Mouse (Mus musculus) embryonic facial prominence, embryonic 14.5 days (tissue): Measurements from ENCODE around the gene Akr1c19. TPM values are rescaled to one million over a fixed set of nuclear protein-coding genes. Genes with fewer than 3 reads are reported as not detected.
"Not testable (repeated sequence)": the region's sequence is repeated elsewhere in the genome, so short reads cannot be mapped to it uniquely, and the experiment has no call there.

Experiments
- ATAC-seq: fragments of 200-750 bp; cut with Nextera tagmentation; 2 replicates; pipeline ENCODE4 v1.8.0; 2017; ENCODE audit warnings: low read depth, moderate number of reproducible peaks, moderate TSS enrichment
- DNase-seq: peaks from one replicate; pipeline ENCODE4 v3.0.0-alpha.2; 2015; ENCODE audit warnings: low spot score
- H3K27ac ChIP-seq: fragments of 300-500 bp; sonication (generic); replicated peaks from 2 replicates; pipeline ENCODE4 v1.5.1; 2014; ENCODE audit warnings: low read depth, mild to moderate bottlenecking, low read length, moderate library complexity
- H3K27me3 ChIP-seq: fragments of 300-500 bp; sonication (generic); replicated peaks from 2 replicates; pipeline ENCODE4 v1.6.1; 2014; ENCODE audit warnings: low read length; ENCODE audit not compliant: control insufficient read depth, insufficient read depth
- H3K36me3 ChIP-seq: fragments of 300-500 bp; sonication (generic); 2 replicates; pipeline ENCODE4 v1.6.1; 2014; ENCODE audit warnings: low read length, mixed read lengths; ENCODE audit not compliant: control insufficient read depth, insufficient read depth
- H3K4me1 ChIP-seq: fragments of 300-500 bp; sonication (generic); 2 replicates; pipeline ENCODE4 v1.6.1; 2014; ENCODE audit warnings: antibody characterized with exemption, low read length; ENCODE audit not compliant: control insufficient read depth, insufficient read depth
- H3K4me2 ChIP-seq: fragments of 300-500 bp; sonication (generic); 2 replicates; pipeline ENCODE4 v1.6.1; 2014; ENCODE audit warnings: low read depth, mild to moderate bottlenecking, low read length, moderate library complexity, mixed read lengths
- H3K4me3 ChIP-seq: fragments of 300-500 bp; sonication (generic); 2 replicates; pipeline ENCODE4 v1.5.1; 2014; ENCODE audit warnings: low read depth, mild to moderate bottlenecking, low read length
- H3K9ac ChIP-seq: fragments of 300-500 bp; sonication (generic); 2 replicates; pipeline ENCODE4 v1.6.1; 2014; ENCODE audit warnings: low read depth, mild to moderate bottlenecking, low read length, moderate library complexity, mixed read lengths
- H3K9me3 ChIP-seq: fragments of 300-500 bp; sonication (generic); 2 replicates; pipeline ENCODE4 v1.6.1; 2016; ENCODE audit warnings: low read length; ENCODE audit not compliant: control insufficient read depth
- WGBS: fragments of 180-500 bp; shearing (Covaris S2); extraction: QIAGEN DNeasy Blood & Tissue Kit; methylation state at CpG from one replicate; pipeline ENCODE4 v1.1.7; 2014; 5-methylcytosine and 5-hydroxymethylcytosine counted together
- polyA plus RNA-seq: library from polyadenylated mRNA; unstranded; fragments of >200 nt; fragmentation: Nextera tagmentation; extraction: Ambion mirVana; gene quantifications from 2 replicates; pipeline ENCODE4 v1.2.1, GENCODE M21; 2014

Akr1c19 gene
- 0.40 and 0.90 TPM in 2 replicates for polyA plus RNA-seq

- Histone ChIP-seq H3K27ac (no peak within 1 kb of the TSS), H3K4me3 (no peak within 1 kb of the TSS), H3K9ac (no peak within 1 kb of the TSS), H3K4me1 (no peaks in the 10 kb centered on the region), H3K9me3 (no peaks in the 10 kb centered on the region), H3K4me2 (no peak within 1 kb of the TSS), H3K27me3 (no peaks in the 10 kb centered on the region), H3K36me3 (no peaks in the 10 kb centered on the region)
- DNase-seq, result peak; percentile 12
- 80% methylated on average over 1 of the region's 1 CpGs for WGBS
- no peak for ATAC-seq
Measured at GRCm38 (mm10) chr13:4228441-4228840, at the start of gene Akr1c19. Gene Akr1c19 (plus strand): TSS chr13:4228700.

GRCm38 (mm10) chr13:4181321-4181720 is 47.2 kb upstream of the Akr1c19 start:
- 90% methylated on average over 4 of the region's 4 CpGs for WGBS
- DNase-seq, H3K9ac ChIP-seq: not testable (repeated sequence)

GRCm38 (mm10) chr13:4183116-4183515 is 45.4 kb upstream of the Akr1c19 start:
- ATAC-seq (no peak), DNase-seq (peak; percentile 26)
- Histone ChIP-seq H3K36me3 (no peaks in the 10 kb centered on the region), H3K9me3 (no peaks in the 10 kb centered on the region), H3K4me1 (no peaks in the 10 kb centered on the region), H3K4me3 (no peak overlapping the region), H3K9ac (no peak overlapping the region), H3K27ac (no peak overlapping the region), H3K4me2 (no peak overlapping the region), H3K27me3 (no peaks in the 10 kb centered on the region)
- 65% methylated on average over 9 of the region's 9 CpGs for WGBS

More at GRCm38 (mm10) chr13:4181321-4181720, 47.2 kb upstream of the Akr1c19 start:
- not testable (repeated sequence) for H3K27me3 ChIP-seq, H3K4me2 ChIP-seq, H3K27ac ChIP-seq, H3K4me1 ChIP-seq, H3K4me3 ChIP-seq, H3K36me3 ChIP-seq, H3K9me3 ChIP-seq, ATAC-seq

- 79% methylated on average over 7 of the region's 7 CpGs for WGBS
- H3K4me1 ChIP-seq, result not testable (repeated sequence)
Measured at GRCm38 (mm10) chr13:4186641-4187411, 41.7 kb upstream of the Akr1c19 start.

GRCm38 (mm10) chr13:4188174-4188573 is 40.3 kb upstream of the Akr1c19 start:
- DNase-seq (peak; percentile 17), ATAC-seq (no peak)

More at GRCm38 (mm10) chr13:4186641-4187411, 41.7 kb upstream of the Akr1c19 start:
- not testable (repeated sequence) for H3K4me3 ChIP-seq, ATAC-seq, H3K9me3 ChIP-seq, H3K36me3 ChIP-seq, H3K4me2 ChIP-seq, H3K27me3 ChIP-seq, H3K9ac ChIP-seq, H3K27ac ChIP-seq
- peak; percentile 3 for DNase-seq

GRCm38 (mm10) chr13:4190904-4191303 is 37.6 kb upstream of the Akr1c19 start, which contains the start of gene Akr1c13:
Gene Akr1c13 (plus strand): TSS chr13:4191150.
- 65% methylated on average over 3 of the region's 3 CpGs for WGBS
- no peak within 1 kb of the TSS for H3K9ac ChIP-seq
- H3K4me2 ChIP-seq, result no peak within 1 kb of the TSS
- peak; percentile 32 for DNase-seq
- H3K27ac ChIP-seq, result no peak within 1 kb of the TSS
- ATAC-seq, result no peak
- H3K27me3 ChIP-seq, result no peaks in the 10 kb centered on the region
- no peaks in the 10 kb centered on the region for H3K36me3 ChIP-seq
- no peaks in the 10 kb centered on the region for H3K4me1 ChIP-seq
- H3K9me3 ChIP-seq, result no peaks in the 10 kb centered on the region
- H3K4me3 ChIP-seq, result no peak within 1 kb of the TSS

More at GRCm38 (mm10) chr13:4188174-4188573, 40.3 kb upstream of the Akr1c19 start:
- H3K4me2 ChIP-seq, result no peak overlapping the region
- H3K4me3 ChIP-seq, result no peak overlapping the region
- no peaks in the 10 kb centered on the region for H3K4me1 ChIP-seq
- no peak overlapping the region for H3K27ac ChIP-seq
- H3K27me3 ChIP-seq, result no peaks in the 10 kb centered on the region
- H3K9ac ChIP-seq, result no peak overlapping the region
- 75% methylated on average over 2 of the region's 2 CpGs for WGBS
- no peaks in the 10 kb centered on the region for H3K36me3 ChIP-seq
- H3K9me3 ChIP-seq, result no peaks in the 10 kb centered on the region

- Histone ChIP-seq H3K27me3 (no peaks in the 10 kb centered on the region), H3K4me3 (no peak overlapping the region), H3K9ac (no peak overlapping the region), H3K9me3 (no peaks in the 10 kb centered on the region), H3K4me1 (no peaks in the 10 kb centered on the region), H3K4me2 (no peak overlapping the region), H3K27ac (no peak overlapping the region), H3K36me3 (no peaks in the 10 kb centered on the region)
- ATAC-seq (no peak), DNase-seq (no peak)
- WGBS, result 83% methylated on average over 3 of the region's 3 CpGs
Measured at GRCm38 (mm10) chr13:4192511-4192910, 36.0 kb upstream of the Akr1c19 start.

- no peaks in the 10 kb centered on the region for H3K9me3 ChIP-seq
- WGBS, result 40% methylated on average over 1 of the region's 1 CpGs
- no peaks in the 10 kb centered on the region for H3K36me3 ChIP-seq
- H3K9ac ChIP-seq, result no peak overlapping the region
- H3K4me1 ChIP-seq, result no peaks in the 10 kb centered on the region
- H3K4me2 ChIP-seq, result no peak overlapping the region
- no peak for DNase-seq
- no peak for ATAC-seq
- H3K4me3 ChIP-seq, result no peak overlapping the region
- no peak overlapping the region for H3K27ac ChIP-seq
- H3K27me3 ChIP-seq, result no peaks in the 10 kb centered on the region
Measured at GRCm38 (mm10) chr13:4206147-4206903, 22.2 kb upstream of the Akr1c19 start.
